Mouse (Mus musculus) ovary, adult 10 weeks (tissue): Measurements from ENCODE around the gene Timm23. TPM values are rescaled to one million over a fixed set of nuclear protein-coding genes. Genes with fewer than 3 reads are reported as not detected.

Source experiments
- polyA plus RNA-seq: library from polyadenylated mRNA; stranded (reverse); fragments of 350-450 nt; fragmentation: Illumina TruSeq; extraction: RNeasy Lipid Tissue Mini Kit (QIAGEN cat#74804); gene quantifications from one replicate; pipeline ENCODE4 v1.2.3, GENCODE M21; 2014

Gene Timm23
- 101 TPM for polyA plus RNA-seq

DNA sequence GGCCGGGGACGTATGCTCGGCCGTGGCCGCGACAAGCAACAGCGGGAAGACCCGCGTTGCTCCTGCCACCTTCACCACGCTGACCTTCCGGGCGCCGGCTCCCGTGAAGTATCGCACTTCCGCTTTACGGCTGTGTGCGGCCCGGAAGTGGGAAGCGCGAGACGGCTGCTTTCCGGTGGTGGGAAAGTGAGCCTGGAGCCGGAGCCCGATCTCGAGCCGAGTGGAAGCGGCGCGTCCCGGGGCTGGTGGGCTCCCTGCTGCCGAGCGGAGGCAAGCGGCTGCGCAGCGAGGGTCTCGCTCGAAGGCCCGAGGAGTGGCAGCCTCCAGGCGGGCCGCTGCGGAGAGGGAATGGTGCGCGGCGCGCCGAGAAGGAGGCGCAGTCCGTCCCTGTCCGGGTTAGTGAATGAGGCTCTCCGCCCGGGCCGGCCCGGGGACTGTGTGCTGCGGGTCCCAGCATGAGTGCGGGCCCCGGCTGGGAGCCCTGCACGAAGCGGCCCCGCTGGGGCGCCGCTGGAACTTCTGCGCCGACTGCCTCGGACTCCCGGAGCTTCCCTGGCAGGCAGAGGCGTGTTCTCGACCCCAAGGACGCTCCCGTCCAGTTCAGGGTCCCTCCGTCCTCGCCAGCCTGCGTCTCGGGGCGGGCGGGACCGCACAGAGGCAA is at the start of gene Timm23, which contains the start of gene Parg:
Gene Timm23 (minus strand): TSS at position 108 of the 661 bp plus-strand sequence.
Gene Parg (plus strand): TSS at position 159 of the 661 bp plus-strand sequence.

DNA sequence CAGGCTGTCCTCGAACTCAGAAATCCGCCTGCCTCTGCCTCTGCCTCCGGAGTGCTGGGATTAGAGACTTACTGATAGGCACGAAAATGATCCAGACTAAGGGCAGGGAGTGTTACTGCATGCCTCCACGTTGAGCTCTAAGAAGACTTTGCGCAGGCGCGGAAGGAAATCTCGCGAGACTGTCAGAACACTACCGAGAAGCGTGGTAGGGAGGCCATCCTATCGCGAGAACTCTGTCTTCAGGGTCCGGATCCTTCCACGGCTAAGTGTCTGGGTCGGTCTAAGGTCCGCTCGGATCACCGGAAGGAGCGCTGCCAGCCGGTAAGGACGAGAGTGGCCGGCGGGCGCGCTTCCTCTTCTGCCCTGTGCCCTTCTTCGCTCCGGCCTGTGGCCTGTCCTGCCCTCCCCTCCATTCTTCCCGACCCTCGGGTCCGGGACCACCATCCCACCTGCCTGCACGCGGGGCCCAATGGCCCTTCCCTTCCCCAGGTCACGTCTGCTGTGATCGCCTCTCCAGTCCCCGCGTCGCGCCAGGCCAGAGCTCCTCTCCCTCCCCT is 41.9 kb downstream of the Timm23 start, which contains the start of gene Ncoa4:
Gene Ncoa4 (plus strand): TSS at position 176 of the 557 bp plus-strand sequence.

DNA sequence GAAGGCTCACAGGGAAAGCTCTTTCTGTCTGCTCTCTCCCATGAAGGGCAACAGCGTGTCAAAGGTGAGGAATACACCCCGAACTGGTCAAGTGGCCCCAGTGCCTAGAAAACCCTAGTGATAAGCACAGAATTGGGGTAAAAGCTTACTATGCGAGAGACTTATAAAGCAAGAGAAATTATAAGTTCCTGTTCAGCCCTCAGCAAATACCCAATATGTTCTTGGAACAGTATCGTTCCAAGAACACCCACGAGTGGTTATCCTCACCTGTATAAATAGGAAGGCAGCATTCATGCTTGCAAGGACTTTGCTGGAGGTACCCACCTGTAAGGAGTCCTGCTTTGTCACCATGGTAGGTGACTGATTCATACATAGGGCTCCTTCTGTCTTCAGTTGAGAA is 60.0 kb downstream of the Timm23 start, which contains the start of gene Msmb:
Gene Msmb (plus strand): TSS at position 301 of the 400 bp plus-strand sequence.

Other genes starting within 250 kb of the Timm23 start
- gene Galnt15, start 172.9 kb downstream of the Timm23 start, polyA plus RNA-seq: 77.0 TPM
- gene Oxnad1, start 116.5 kb downstream of the Timm23 start, polyA plus RNA-seq: 45.6 TPM
- 55.4 TPM for gene Dph3, start 116.2 kb downstream of the Timm23 start, polyA plus RNA-seq
- not detected for gene Msmb, start 59.9 kb downstream of the Timm23 start, polyA plus RNA-seq
- gene Ncoa4, start 42.0 kb downstream of the Timm23 start, polyA plus RNA-seq: 296 TPM
- 86.8 TPM for gene Parg, start 51 bp upstream of the Timm23 start, polyA plus RNA-seq
- gene Ogdhl, start 120.1 kb upstream of the Timm23 start, polyA plus RNA-seq: 0.77 TPM
- gene 1700024G13Rik, start 186.5 kb upstream of the Timm23 start, polyA plus RNA-seq: 3.1 TPM